Mouse (Mus musculus): ENCODE data around the gene Cipc. TPM values are rescaled to one million over a fixed set of nuclear protein-coding genes. Genes with fewer than 3 reads are reported as not detected.

Gene Cipc
- 25.1 to 34.7 TPM (median 25.9 TPM) in 3 replicates for total RNA-seq (2017)

GRCm38 (mm10) chr12:86946862-86947574 is at the start of gene Cipc:
Gene Cipc (plus strand): TSS chr12:86947043.
- peak; percentile 82 for ATAC-seq (replicated peaks; ENCODE audit: insufficient number of reproducible peaks, low FRiP score, low TSS enrichment, poor library complexity, severe bottlenecking)

DNA sequence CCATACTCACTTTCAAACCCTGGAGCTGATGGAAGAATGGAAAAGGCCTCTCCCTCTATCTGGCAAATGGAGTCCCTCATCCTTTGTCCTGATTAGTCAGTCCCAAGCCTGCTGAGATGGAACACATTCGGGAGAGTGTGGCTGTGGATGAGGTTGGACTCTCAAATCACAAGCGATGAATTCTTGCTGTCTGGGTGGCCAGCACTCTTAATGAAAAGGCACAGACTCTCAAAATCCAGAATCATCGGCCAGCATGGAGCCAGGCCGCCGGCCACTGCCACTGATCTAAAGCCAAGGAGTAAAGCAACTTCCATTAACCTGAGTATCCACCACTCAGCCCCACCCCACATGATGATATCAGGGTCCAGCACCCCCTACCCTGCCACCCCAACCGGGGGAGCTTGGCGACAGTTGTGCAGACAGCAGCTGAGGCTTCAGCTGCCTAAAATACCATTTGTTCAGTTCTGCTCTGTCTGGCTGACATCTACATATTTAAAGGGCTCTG is 49.0 kb upstream of the Cipc start:
- ATAC-seq (replicated peaks; ENCODE audit: insufficient number of reproducible peaks, low FRiP score, low TSS enrichment, poor library complexity, severe bottlenecking) = no peak

DNA sequence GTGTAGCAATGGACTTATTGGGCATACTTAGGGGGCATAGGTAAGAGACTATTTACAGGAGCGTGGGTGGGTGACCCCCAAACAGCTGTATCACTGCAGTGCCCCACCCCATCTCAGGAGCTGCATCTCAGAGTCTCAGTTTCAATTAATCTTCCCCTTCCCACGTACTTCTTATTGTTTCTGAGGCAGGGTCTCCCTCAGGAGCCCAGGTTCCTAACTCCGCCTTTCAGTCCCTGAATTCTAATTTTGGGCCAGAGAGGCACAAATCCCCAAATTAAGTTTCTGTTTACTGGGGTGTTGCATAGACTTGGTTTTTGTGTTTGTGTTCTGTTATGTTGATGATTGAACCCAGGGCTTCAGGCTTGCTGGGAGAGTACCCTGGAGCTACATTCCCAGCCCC is 48.4 kb upstream of the Cipc start:
- ATAC-seq (replicated peaks; ENCODE audit: insufficient number of reproducible peaks, low FRiP score, low TSS enrichment, poor library complexity, severe bottlenecking) = no peak

GRCm38 (mm10) chr12:86899461-86900179 is 47.2 kb upstream of the Cipc start:
- ATAC-seq (replicated peaks; ENCODE audit: insufficient number of reproducible peaks, low FRiP score, low TSS enrichment, poor library complexity, severe bottlenecking) = no peak

GRCm38 (mm10) chr12:86903828-86904806 is 42.7 kb upstream of the Cipc start:
- ATAC-seq (replicated peaks; ENCODE audit: insufficient number of reproducible peaks, low FRiP score, low TSS enrichment, poor library complexity, severe bottlenecking) = no peak

DNA sequence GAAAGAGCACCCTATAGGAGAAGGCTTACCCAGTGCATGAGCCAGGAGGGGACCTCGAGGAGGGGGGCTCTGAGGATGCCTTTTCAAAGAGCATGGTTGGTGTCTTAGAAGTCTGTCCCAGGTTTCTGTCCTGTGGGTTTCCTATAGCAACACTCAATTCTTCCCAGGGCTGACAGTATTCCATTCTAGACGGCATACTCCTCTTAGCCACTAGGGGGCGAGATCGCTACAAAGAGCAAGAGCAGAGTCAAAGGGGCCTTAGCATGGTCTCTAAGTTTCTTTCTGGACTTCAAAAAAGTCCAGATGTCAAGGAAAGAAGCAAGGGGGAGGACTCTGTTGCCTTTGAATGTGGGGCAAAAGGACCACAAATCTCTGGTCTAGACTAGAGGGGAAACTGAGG is 41.6 kb upstream of the Cipc start:
- ATAC-seq (replicated peaks; ENCODE audit: insufficient number of reproducible peaks, low FRiP score, low TSS enrichment, poor library complexity, severe bottlenecking) = peak; percentile 44; the same call in 1 of the 2 replicates

DNA sequence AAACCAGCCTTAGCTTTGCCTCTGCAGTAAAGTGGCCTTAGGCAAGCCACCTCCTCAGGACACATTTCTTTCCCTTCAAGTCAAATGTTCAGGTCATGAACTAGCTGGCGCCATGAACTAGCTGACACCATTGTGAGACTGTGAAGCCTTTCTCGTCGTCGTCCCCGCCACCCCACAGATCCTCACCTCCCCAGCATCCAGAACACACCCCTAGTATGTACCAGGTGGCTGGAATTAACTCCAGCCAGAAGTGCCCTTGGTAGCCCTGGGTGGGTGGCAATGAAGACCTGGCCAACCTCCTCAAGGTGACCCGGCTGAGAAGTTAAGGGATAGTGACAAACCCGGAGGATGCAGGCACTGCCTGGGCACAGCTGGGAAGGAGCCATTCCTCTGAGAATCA is 41.0 kb upstream of the Cipc start:
- no peak for ATAC-seq (replicated peaks; ENCODE audit: insufficient number of reproducible peaks, low FRiP score, low TSS enrichment, poor library complexity, severe bottlenecking)

- ATAC-seq (replicated peaks; ENCODE audit: insufficient number of reproducible peaks, low FRiP score, low TSS enrichment, poor library complexity, severe bottlenecking) = peak; percentile 92
Observed at GRCm38 (mm10) chr12:86906395-86906794, 40.4 kb upstream of the Cipc start.

DNA sequence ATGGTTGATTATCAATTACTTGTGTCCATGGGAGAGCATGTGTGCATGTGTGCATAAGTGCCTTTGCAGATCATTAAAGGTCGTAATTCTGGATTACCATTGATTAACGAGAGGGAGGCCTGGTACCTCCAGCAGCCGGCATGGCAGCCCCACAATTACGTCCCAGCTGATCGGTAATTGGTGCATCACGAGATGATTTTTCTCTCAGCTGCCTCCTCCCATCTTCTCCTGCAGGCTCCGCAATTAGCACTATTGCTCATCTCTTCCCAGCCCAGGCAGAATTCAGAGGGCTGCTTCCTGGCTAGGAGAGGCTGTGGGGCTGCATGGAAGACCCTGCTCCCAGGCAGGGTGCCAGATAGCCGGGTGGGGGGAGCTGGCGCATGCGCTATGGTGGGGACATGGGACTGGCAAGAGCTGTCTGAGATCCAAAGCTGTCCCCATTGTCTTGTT is 35.3 kb upstream of the Cipc start:
- no peak for ATAC-seq (replicated peaks; ENCODE audit: insufficient number of reproducible peaks, low FRiP score, low TSS enrichment, poor library complexity, severe bottlenecking)

GRCm38 (mm10) chr12:86912335-86913093 is 34.3 kb upstream of the Cipc start:
- ATAC-seq (replicated peaks; ENCODE audit: insufficient number of reproducible peaks, low FRiP score, low TSS enrichment, poor library complexity, severe bottlenecking) = no peak; the same call in 1 of the 2 replicates

DNA sequence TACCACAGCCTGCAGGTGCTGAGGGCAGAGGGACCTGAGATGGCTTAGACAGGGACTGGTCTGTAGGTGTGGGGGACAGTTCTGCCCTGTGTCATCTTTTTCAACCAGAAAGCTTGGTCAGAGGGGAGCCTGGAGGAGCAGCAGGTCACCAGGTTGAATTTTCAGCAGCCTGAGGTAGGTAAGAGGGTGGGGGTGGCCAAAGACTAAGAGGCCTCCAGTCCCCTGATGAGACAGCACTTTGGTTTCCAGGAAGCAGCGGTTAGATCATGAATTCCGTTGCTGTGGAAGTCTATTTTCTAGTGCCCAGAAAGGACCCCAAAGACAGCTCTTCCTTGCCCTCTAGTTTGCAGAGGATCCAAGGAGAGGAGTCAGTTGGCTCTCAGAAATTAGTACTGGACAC is 32.5 kb upstream of the Cipc start:
- no peak for ATAC-seq (replicated peaks; ENCODE audit: insufficient number of reproducible peaks, low FRiP score, low TSS enrichment, poor library complexity, severe bottlenecking)

DNA sequence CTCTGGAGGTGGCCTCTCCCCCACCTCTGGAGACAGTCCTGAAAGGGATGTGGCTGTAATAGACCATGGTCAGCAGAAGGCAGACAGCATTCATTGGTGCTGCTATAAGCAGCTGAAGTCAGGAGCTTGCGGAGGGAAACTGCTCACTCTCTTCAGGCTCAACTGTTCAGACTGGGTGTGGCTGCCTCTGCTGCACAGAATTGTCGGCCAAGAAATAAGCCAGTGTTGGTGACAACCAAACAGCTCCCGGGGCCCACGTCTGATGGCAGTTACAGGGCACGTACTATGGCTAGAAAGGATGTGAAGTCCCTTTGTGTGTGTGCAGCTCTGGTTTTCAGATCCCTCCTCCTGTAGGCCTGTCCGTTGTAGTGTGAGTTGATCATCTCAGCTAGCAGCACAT is 32.1 kb upstream of the Cipc start:
- ATAC-seq (replicated peaks; ENCODE audit: insufficient number of reproducible peaks, low FRiP score, low TSS enrichment, poor library complexity, severe bottlenecking) = no peak

DNA sequence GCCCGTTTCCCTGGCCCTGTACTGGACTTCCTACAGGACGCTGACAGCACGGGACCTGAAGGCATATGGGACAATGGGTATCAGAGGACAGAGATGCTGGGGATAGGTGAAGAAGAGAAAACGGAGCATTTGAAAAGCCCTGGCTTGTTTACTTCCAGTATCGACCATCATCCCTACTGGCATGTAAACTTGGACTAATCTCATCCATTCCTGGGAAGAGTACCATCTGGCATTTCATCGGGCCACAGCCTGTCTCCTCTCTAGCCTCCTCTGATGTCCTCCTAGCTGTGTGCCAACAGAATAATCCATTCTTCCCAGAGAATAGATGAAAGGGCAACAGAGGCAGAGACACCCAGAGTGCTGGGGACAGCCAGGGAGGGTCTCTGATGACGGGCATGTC is 31.2 kb upstream of the Cipc start:
- no peak for ATAC-seq (replicated peaks; ENCODE audit: insufficient number of reproducible peaks, low FRiP score, low TSS enrichment, poor library complexity, severe bottlenecking)

GRCm38 (mm10) chr12:86916796-86917573 is 29.9 kb upstream of the Cipc start:
- ATAC-seq (replicated peaks; ENCODE audit: insufficient number of reproducible peaks, low FRiP score, low TSS enrichment, poor library complexity, severe bottlenecking) = no peak

- no peak for ATAC-seq (replicated peaks; ENCODE audit: insufficient number of reproducible peaks, low FRiP score, low TSS enrichment, poor library complexity, severe bottlenecking)
Observed at GRCm38 (mm10) chr12:86918361-86918967, 28.4 kb upstream of the Cipc start.

DNA sequence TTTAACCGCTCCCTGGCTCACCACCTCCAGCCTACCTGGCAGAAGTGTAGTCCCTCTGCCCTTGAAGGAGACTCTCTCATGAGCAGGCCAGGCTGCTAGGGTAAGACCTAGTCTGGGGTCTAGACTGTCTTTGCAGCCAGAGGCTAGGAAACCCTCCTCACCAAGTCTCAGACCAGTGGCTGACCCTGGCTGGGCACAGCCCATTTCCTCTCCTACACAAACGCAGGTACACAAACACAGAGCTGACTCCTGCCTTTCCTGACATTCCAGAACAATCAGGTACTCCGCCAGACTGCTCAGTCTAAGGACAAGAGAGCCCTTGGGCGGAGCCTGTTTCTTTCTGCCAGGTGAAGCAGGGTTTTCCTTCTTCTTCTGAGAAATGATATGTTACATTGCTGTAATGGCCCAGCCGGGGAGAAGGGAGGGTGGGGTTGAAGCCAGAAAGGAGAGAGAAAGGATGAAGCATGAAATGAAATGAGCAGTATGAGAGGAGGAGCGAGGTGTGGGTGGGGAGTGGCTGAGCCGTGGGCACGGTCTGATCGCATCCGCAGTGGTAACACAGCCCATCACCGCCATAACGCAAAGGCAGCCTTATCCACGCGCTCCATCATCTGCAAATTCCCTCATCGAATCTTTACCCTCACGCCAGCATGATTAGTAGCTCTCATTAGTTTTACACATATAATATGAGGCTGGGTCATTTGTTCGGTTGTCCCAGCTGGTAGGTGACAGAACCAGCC is 27.7 kb upstream of the Cipc start:
- ATAC-seq (replicated peaks; ENCODE audit: insufficient number of reproducible peaks, low FRiP score, low TSS enrichment, poor library complexity, severe bottlenecking) = no peak

Data from monocyte, adult 5-6 weeks (primary cell).